Mouse (Mus musculus) kidney, postnatal 10 days (tissue): ENCODE results near the gene Ppp1r21.
A peak's percentile ranks its signal among the peaks of the same experiment; 100 is the strongest.

Experiments
- DNase-seq: peaks from one replicate; pipeline ENCODE4 v3.0.0; 2021; ENCODE audit warnings: mixed read lengths

Ppp1r21 gene

GRCm38 (mm10) chr17:88615492-88616155 is 85.7 kb downstream of the Ppp1r21 start:
- DNase-seq: no peak

DNA sequence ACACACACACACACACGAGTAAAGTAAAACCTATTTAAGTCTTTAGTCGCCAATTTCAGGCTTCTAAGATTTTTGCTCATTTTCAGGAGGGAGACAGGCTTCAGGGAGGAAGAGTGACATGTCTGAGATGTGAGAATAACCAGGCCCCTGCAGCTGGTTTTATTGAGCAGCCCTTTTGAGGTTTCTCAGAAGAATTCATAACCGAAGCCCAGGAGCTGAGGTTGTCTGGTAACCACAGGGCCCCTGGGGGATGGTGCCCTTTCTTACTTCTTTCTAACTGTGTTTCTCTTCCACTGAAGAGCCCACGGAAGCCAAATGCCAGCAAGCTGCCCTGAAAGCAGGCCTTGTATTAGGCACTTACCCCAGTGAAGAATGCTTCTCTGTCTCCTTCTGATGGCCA is 91.0 kb downstream of the Ppp1r21 start:
- DNase-seq: no peak

GRCm38 (mm10) chr17:88621374-88621773 is 91.5 kb downstream of the Ppp1r21 start:
- no peak for DNase-seq

DNA sequence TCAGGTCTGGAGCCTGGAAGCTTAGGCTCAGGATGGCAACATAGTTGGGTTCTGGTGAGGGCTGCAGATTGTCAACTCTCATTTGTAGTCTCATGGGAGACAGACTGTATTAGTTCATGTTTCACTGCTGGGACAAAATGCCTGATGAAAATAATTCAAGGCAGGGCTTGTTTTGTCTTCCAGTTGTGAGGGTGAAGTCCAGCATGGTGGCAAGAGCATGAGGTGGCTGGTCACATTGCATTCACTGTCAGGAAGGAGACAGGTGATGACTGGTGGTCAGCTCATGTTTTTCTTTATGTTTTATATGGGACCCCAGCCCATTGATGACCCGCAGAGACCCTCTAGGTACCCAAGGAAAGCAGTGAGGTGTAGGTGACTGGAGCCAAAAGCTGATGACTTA is 92.8 kb downstream of the Ppp1r21 start:
- no peak for DNase-seq

DNA sequence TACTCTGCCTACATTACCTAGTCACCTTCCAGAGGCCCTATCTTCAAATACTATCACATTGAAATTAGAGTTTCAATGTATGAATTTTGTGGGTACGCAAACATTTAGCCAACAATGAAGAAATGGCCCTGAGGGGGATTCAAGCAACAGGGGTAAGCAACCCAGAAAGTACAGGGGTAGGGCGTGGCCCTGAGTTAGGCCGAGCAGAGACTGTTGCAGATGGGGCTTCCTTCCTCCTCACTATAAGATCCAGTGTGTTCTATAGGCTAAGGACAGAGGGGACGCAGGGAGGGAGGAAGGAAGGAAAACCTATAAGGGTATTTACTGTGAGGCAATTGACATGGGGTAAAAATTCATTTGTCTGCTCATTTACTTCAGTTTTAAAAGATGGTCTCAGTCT is 94.5 kb downstream of the Ppp1r21 start:
- DNase-seq: no peak

DNA sequence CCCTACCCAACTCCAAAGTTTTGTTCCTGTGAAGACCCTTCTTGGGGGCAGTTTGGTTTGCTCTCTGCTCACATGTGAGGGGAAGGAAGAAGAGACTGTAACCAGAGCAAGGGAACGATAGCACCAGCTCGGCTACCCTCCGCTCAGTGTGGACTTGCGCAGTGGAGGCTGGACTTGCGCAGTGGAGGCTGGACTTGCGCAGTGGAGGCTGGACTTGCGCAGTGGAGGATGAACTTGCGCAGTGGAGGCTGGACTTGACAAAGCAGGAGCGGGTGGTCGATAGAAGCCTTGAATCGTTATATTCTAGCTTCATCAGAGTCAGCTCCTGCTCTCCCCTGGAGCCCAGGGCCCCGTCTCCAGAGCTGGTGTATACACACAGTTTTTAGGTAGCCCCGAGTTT is 95.4 kb downstream of the Ppp1r21 start:
- DNase-seq: no peak

DNA sequence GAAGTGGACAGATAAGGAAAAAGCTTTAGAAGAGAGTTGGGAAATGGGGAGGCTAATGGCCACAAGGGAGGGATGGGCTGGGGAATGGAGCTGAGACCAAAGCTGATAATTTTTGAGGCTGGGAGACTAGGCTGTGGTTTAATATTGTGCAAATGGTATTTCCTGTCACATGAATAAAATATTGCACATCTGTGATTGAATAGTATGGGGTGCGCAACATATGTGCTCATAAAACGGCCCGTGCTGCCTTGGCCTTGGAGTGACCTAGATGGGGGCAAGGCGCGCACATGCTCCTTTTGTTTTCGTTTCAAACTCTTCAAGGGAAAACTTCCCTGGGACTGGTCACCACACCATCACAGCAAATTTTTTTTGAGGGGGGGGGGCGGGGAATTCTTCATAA is 96.0 kb downstream of the Ppp1r21 start:
- no peak for DNase-seq

DNA sequence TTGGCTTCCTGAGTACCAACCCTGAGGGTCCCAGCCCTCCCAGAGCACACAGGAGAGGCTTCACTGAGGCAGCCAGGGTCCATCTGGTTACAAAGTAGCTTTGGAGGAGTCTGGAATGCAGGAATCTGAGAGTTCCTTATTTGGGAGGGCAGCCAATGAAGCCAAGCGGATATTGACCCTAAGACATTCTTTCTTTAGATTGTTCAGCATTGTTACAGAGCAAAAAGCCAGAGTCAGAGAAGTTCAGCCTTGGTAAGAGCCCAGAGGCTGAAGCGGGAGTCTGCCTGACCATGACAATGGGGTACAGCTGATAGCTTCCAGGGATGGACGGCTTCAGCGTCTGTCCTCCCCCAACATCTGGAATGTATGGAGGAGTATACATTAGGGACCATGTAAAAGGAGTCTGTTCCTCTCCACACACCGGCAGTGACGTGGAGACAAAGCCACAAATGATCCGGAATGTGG is 96.5 kb downstream of the Ppp1r21 start:
- DNase-seq: peak; percentile 55

- peak; percentile 55 for DNase-seq
Measured at GRCm38 (mm10) chr17:88627150-88627549, 97.2 kb downstream of the Ppp1r21 start.

- peak; percentile 83 for DNase-seq
Measured at GRCm38 (mm10) chr17:88628676-88629380, 98.9 kb downstream of the Ppp1r21 start.

DNA sequence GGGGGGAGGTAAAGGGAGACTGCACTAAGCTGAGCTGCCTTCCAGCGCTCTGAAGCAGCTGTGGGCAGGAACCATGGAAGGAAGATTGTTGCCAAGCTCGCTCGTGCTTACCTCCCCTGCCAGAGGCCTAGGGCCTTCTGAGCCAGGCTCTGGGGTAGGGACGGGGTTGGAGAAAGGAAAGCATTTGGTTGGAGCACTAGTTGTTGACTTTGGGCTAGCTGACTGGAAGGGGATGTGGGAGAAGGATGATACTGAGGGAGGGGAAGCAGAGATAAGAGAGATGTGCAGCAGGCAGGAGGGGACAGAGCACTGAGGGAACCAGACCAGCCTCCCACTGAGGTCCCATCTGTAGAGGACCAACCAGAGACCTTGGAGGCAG is 99.5 kb downstream of the Ppp1r21 start:
- DNase-seq: no peak

GRCm38 (mm10) chr17:88629931-88630553 is 100.1 kb downstream of the Ppp1r21 start:
- DNase-seq: peak; percentile 62

DNA sequence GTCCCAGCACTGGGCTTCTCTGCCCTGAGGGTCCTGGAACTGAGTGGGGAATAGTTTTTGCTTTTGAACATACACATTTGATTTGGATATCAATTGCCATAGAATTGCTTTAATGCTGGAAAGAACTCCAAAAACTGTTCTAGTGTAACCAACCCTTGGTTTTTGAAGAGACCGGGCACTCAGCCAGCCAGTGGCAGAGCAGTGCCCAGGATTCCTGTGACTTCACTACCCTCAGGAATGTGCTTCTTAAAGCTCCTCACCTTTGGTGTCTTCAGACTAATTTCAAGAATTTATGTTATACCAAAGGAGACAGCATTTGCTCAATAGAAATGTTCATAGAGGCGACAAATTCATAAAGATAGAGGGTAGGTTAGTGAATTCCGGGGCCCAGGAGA is 100.6 kb downstream of the Ppp1r21 start:
- peak; percentile 86 for DNase-seq

- DNase-seq: no peak
Measured at GRCm38 (mm10) chr17:88632631-88633030, 102.7 kb downstream of the Ppp1r21 start.

DNA sequence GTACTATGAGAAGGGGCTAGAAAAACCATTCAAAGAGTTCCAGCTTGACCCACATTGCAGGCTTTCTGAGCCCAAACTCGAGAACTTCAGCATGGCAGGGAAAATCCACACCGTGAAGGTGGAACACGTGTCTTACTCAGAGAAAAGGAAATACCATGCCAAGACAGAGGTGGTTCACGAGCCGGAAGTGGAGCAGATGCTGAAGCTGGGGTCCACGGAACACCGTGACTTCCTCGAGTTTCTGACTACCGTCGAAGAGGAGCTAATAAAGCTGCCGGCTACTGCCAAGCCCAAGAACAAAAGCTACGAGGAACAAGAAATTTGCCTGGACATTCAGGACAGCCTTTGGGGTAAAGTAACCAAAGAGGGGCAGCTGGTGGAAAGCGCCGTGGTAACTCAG is 106.2 kb downstream of the Ppp1r21 start:
- DNase-seq: no peak

DNA sequence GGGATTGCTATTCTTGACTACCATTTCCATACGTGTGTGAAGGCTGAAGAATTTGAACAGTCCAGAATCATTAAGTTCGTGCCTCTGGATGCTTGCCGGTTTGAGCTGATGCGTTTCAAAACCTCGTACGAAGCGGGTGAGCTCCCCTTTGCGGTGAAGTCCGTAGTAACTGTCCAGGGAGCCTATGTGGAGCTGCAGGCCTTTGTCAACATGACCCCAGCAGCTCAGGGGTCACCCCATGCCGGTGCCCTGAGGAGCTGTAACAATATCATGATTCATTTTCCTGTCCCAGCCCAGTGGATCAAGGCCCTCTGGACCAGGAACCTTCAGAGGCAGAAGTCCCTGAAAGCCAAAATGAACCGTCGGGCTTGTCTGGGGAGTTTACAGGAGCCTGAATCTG is 106.7 kb downstream of the Ppp1r21 start:
- peak; percentile 34 for DNase-seq
